Mouse (Mus musculus) liver (tissue): ENCODE results near the gene AI413582.

ENCODE experiments used
- DNase-seq: peaks from one replicate; pipeline ENCODE4 v3.0.0-alpha.2; 2020; ENCODE audit warnings: mixed read lengths

Gene AI413582

DNA sequence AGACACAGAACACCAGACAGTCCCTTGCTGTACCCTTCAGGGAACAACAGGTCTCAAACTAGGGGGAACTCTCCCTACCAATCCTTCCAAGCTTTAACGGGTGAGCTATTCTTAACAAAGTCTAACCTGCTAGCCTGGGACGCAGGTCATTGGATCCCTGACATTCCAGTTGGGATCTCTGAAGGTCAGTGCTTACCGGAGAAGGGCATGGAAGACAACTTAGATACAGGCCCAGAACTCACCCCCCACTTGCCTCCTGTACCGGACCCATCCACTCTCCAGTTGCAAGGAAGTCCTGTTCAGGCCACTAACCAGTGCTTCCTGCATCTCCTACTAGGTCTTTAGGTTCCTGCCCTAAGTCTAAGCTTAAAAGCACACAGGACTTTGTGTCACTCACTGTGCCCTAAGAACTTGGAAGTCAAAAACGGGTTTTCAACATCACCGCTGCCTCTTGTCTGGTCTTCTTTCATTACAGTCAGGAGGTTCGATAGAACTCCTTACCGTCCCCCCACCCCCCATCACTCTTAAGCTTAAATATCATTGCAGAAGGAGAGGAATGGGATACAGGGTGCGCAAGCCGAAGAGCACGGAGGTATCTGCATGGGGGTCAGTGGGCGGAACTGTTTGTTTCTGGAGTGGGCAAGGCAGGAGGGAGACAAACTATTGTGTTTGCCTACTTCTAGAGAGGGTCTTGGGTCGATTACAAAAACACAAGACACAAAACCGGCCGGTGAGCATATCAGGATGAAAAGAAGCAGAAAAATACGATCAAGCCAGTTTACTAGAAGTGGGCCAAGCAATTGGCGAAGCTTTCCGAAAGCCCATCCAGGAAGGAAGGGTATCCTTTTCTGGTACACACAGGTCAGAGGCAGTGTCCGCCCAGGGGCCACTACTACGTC, 11.2 kb downstream of the AI413582 start:
- no peak for DNase-seq

DNA sequence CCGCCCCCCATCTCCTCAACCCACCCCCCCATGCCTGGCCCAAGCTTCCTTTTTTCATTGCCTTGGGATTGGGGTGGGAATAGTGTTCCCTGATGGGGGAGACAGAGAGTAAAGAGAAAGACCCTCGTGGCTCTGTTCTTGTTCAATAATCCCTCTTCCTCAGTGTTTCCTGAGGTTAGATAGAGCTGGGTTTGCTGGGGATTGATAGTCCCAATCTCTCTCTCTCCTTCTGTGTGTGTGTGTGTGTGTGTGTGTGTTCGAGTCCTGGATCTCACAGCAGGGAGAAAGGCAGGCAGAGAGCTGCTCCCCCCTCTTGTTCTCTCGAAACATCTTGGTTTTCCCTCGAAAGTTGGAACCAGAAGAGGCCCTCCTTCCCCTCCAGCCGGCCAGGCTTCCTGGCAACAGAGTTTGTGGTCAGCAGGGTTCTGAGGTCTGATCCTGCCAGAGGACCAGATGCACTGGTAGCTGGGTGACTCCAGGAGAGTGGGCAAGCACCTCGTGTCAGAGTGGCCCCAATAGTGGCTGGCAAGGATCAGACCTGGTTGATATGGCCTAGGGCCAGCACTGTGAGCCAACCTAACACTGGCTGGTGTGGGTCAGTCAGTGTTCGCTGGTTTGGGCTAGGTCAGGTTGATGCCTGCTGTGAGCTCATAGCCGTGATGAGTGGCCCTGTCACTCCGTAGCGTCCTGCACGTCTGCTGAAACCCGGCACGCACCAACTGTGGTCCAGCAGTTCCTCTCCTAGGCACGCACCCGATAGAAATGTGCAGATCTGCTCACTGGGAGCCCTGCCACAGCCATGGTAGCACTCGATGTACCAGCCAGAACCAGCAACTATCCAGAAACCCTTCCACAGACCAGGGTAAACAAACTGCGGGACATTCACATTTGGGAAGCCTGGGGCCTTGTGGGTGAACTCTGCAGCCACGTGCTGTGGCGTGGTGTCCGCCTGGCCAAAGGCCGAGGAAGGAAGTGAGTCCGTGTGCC, 13.0 kb downstream of the AI413582 start:
- DNase-seq = peak; percentile 38

DNA sequence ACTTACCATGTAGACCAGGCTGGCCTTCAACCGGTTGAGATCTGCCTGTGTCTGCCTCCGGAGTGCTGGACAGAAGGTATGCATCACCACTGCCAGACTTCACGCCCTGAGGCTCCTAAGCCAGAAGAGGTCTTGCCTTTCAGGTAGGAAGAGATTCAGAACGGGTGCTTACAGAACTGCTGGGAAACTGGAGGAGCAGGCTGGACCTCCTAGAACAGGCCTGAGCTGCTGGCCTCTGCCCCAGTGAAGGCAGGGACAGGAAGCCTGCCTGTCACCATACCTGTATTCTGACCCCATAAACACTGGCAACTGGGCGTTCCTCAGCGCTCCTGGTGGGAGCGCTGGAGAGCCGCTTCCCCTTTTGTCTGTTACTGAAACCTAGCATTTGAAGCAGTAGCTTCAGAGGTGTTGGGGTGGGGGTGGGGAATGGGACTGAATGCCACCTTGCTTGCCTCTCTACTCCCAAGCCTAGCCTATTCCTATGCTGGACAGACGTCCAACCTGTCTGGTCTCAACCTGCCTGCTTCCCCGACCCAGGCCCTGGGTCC, 14.1 kb downstream of the AI413582 start:
- no peak for DNase-seq

- DNase-seq = no peak
Measured at GRCm38 (mm10) chr17:27549234-27549633, 16.3 kb downstream of the AI413582 start.

DNA sequence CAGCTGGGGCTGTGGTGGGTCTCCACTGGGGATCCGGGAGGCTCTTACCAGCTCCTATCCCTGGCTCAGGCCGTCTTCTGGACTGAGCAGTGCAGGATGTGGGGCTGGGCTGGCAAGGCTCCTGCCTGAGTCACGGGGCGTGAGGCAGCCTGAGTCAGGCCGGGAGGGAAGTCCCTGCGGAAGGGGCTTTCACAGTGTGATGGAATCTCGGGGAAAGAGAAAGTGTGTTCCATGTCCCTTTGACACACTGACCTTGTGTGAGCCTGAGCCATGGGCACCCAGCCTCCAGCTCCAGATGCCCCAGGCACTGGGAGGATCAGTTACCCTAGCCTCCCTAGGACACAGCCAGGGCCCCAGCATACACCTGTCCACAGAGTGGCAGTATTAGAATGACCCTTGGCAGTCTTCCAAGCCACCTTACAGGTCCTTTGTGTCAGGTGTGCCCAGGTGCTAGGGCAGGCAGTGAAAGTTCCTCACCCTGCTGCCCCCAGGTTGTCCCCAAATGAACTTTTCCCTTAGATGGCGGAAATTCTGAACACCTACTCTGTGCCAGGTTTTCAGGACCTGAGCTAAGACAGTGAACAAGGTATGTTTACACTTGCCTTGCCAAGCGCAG, 18.2 kb downstream of the AI413582 start:
- no peak for DNase-seq

GRCm38 (mm10) chr17:27546574-27547085, 18.9 kb downstream of the AI413582 start:
- no peak for DNase-seq

DNA sequence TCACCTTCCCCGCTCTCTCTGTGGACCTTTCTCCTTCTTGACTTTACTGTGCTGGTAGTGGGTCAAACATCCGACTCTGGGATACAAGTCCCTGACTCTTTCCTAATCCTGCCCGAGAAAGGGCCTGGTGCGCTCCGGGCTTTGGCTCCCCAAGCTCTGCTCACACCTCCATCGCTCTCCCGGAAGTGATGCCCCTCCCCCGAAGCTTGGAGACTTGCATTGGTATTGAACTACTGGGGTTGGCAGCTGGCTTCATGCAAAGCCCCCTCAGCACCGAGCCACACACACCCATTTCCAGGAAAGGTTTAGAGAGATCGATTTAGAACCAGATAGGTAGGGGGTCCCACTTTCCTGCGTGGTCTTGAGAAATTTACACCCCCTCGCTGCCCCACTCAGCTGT, 19.6 kb downstream of the AI413582 start:
- no peak for DNase-seq

- DNase-seq = no peak
Measured at GRCm38 (mm10) chr17:27544551-27544950, 21.0 kb downstream of the AI413582 start.

DNA sequence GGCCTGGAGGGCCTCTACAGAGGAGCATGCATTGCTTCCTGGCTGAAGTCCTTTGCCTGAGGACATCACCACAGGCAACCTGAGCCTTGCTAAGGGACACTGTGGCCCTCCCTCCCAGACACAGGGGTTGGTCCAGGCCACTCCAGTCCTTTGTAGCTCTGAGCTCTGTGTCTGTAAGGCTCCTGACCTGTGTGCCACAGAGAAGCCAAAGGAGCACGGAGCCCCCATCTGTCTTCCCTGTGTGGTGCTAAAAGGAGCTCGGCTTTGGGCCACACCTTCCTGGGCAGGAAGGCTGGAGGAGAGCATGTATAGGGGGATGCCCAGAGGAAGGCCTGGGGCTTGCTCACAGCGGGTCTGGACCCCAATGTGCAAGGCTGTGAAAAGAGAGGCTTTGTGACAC, 23.6 kb downstream of the AI413582 start:
- DNase-seq = no peak

- no peak for DNase-seq
Measured at GRCm38 (mm10) chr17:27541261-27541660, 24.3 kb downstream of the AI413582 start.

- peak; percentile 89 for DNase-seq
Measured at GRCm38 (mm10) chr17:27534718-27535117, 30.8 kb downstream of the AI413582 start.

DNA sequence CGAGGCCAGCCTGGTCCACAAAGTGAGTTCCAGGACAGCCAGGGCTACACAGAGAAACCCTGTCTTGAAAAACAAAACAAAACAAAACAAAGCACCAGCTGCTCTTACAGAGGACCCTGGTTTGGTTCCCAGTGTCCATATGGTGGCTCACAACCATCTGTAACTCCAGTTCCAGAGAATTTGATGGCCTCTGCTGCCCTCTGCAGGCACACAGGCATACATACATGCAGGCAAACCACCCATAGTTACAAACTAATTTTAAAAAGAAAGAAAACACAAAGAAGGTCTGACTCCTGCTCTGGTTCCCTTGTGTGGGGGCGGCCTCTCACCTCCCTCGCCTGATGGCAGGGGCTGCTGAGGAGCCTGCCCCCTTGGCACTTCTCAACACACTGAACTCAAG, 32.2 kb downstream of the AI413582 start:
- DNase-seq = no peak

DNA sequence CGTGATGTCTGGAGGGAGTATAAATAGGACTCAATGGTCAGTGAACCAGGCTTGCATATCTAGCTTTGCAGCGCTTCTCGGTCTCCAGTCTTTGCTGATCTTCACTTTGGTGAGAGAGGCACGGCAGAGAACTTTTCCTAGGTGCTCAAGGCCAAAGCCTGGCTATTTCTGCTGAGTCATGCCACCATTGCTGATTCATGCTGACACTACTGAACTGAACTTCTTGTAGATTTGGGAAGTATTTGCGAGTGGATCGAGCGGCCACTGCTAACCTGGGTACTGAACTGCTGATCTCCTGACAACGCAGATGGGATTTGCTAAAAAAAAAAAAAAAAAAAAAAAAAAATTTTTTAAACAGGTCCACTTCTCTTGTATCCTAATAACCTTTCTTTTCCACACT, 33.5 kb downstream of the AI413582 start:
- peak; percentile 78 for DNase-seq

- no peak for DNase-seq
Measured at GRCm38 (mm10) chr17:27528767-27529166, 36.8 kb downstream of the AI413582 start.

- DNase-seq = no peak
Measured at GRCm38 (mm10) chr17:27528030-27528429, 37.5 kb downstream of the AI413582 start.

DNA sequence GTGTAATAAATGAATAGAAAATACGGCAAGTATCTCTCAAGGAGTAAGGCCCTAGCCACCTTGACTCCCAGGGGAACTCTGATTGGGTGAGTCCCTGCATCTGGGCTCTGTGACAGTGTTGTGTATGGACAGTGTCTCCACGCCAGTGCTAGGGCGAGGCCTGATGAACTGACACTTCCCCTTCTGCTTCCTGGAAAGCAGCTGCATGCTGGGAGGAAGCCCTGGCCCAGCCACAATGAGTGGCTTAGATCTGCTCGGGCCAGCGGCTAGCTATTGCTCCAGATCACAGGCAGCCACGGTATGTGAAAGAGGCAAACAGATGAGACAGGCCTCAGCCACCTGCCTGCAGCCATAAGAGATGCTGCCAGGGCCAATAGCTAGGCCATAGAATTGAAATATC, 38.4 kb downstream of the AI413582 start:
- no peak for DNase-seq

GRCm38 (mm10) chr17:27523121-27523520, 42.4 kb downstream of the AI413582 start:
- no peak for DNase-seq

GRCm38 (mm10) chr17:27521303-27521702, 44.3 kb downstream of the AI413582 start, which contains the start of gene Grm4:
TSS of gene Grm4 (minus strand) at chr17:27521403.
- DNase-seq = no peak

DNA sequence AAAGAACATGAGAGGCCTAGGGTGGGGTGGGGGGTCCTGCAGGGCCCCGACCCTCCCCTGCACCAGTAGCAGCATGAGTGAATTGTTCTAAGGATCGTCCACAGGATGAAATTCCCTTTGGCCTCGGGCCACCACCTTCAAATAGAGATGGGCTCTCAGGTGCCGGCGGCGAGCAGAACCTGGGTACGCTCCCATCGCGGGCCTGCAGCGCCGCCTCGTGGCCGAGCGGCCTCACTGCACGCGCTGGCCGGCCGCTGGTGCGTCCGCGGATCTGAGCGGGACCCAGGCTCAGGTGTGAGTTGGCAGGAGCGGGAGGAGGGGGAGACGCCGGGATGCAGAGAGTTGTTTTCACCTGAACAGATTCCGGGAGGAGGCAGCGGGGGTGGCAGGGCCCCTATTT, 45.0 kb downstream of the AI413582 start:
- peak; percentile 58 for DNase-seq

DNA sequence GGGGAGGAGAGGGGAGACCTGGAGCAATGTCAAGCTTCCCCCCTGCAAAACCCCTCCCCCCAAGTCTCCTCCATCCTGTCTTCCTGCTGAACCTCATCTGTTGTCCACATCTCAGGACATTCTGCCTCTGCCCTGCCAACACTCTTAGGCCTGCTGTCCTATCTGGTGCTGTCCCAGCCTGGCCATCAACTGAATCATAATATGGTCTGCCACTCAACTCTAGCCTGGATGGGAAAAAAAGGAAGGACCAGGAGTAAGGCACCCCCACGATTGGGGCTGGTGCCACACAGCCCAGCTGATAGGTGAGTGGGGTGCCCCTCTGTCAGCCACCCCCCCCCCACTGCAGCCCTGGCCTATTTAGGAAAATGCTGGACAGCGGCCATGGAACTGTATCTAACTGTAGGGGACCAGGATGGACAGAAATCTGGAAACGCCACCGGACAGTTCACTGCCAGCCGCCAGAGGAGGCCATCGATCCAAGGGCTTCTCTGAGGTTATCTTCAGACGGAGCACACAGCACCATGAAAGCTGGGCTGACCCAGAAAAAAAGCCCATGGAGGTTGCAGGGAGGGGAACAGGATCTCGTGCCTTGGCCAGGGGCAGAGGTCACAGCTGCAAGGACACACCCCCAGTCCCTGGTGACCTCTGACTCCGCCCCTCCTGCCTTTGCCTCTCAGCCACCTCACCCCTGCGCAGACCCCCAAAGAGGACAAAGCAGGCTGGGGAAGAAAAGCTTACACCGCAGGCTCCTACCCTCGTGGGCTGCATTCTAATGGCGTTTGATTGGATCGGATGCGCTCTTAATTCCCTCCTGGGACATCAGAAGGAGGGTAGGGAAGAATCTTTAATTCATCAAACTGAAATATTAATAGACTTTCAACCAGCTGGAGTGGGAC, 46.6 kb downstream of the AI413582 start:
- DNase-seq = no peak

DNA sequence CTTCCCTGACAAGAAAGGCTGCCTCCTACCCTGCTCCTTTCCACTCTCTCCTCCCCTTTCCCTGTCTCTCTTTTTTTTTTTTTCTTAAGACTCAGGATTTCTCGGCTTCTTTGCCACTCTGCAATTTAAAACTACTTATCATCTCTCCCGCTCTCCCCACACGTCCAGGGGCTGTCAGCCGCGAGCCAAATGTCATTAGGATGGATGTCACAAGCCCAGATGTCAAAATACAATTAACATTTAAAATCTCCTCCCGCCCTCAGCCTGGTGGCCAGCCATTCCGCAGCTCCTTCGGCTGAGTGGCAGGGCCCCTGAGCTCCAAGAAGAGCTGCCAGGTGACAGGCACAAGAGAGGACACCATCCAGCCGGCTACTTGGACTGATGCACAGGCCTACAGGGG, 47.3 kb downstream of the AI413582 start:
- DNase-seq = no peak
